Mouse (Mus musculus): ENCODE data around the gene Dach1.

DNA sequence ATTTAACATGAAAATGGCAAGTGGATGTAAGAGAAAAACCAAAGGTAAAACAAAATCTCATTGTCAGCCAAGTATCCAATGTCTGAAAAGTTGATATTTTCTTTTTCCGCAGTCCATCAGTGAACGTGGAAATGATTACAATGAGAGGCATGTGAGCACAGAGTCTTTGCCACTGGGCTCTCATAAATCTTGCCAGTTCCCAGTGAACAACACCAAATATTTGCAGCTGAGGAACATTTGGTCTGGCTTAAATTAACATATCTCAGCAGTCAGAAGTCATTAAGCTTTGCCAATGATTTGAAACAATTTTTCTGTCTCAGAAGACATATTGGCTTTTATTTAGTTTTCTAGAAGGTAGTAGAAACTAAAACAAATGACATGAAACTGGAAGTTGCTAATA is 298.6 kb downstream of the Dach1 start:
- TF ChIP-seq EP300 (IDR thresholded peaks at IDR 0.05; ENCODE audit: low read depth) (no peak), CTCF (IDR thresholded peaks at IDR 0.05; ENCODE audit: low read depth) (no peak)

All from liver, embryonic 14.5 days (tissue).